Mouse (Mus musculus): ENCODE measurements around the gene Irs3. TPM values are rescaled to one million over a fixed set of nuclear protein-coding genes. Genes with fewer than 3 reads are reported as not detected.

The Irs3 gene
- polyA plus RNA-seq, 1 experiment from 2014 or later, result 0.15 TPM

DNA sequence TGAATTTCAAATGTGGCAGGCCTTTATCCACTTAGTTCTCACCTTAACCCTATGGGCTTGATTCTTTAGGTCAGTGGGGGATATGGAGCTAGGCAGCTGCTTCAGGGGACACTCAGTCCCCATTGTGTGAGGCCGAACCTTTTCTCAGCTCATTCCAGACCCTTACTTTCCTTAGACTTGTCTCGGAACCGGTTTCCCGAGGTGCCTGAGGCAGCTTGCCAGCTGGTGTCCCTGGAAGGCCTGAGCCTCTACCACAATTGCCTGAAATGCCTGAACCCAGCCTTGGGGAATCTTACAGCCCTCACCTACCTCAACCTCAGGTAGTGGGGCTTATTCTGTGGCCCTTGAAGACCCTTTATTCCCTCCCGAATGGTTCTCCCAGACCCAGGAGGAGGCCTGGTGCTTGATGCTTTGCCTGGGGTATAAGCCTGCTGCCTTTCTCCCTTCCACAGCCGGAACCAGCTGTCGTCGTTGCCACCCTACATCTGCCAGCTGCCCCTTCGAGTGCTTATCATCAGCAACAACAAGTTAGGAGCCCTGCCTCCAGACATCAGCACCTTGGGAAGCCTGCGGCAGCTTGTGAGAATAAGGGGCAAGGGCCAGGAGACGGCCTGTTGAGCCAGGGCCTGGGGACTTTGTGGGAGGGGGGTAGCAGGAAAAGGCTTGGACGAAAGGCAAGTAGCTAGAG, 12.0 kb downstream of the Irs3 start:
- H3K9ac ChIP-seq (ENCODE audit: low read depth, low read length), result 0 out of 2 replicates have a peak overlapping the region, but pooled peaks have one; percentile 8
- no peak for ATAC-seq
- 78% methylated on average over 12 of the region's 12 CpGs for WGBS

DNA sequence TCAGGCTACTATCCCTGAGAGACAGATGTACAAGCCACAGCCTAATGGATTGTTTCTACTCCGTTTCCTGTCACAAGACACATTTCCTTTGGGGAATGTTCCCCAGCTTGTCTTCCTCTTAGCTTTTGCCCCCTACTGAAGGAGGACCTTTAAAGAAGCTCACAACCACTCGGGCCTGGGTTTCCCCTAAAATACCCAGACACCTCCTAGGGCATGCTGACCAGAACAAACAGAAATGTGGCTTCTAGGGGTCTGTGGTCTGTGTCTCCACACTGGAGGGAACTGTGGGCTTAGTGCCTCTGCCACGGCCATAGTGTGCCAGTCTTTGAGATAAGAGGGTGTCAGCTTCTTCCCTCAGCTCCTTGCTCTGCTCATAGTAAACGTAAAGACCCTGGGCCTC, 13.9 kb downstream of the Irs3 start:
- peaks cover 23% of the 10 kb centered on the region for H3K4me1 ChIP-seq (ENCODE audit: control insufficient read depth, insufficient read depth, low read length)

More for the DNA sequence above, 12.0 kb downstream of the Irs3 start:
- Histone ChIP-seq H3K4me3 (ENCODE audit: low read depth, low read length) (no peak overlapping the region), H3K9me3 (replicated peaks; ENCODE audit: control insufficient read depth, low read length, poor library complexity, severe bottlenecking) (no peaks in the 10 kb centered on the region), H3K27ac (ENCODE audit: low read length) (no peak overlapping the region), H3K4me2 (ENCODE audit: low read length) (no peak overlapping the region), H3K27me3 (ENCODE audit: control insufficient read depth, insufficient read depth, low read depth, low read length) (no peaks in the 10 kb centered on the region), H3K36me3 (ENCODE audit: control insufficient read depth, insufficient read depth, low read length) (peaks cover 25% of the 10 kb centered on the region), H3K4me1 (ENCODE audit: control insufficient read depth, insufficient read depth, low read length) (peaks cover 19% of the 10 kb centered on the region)

DNA sequence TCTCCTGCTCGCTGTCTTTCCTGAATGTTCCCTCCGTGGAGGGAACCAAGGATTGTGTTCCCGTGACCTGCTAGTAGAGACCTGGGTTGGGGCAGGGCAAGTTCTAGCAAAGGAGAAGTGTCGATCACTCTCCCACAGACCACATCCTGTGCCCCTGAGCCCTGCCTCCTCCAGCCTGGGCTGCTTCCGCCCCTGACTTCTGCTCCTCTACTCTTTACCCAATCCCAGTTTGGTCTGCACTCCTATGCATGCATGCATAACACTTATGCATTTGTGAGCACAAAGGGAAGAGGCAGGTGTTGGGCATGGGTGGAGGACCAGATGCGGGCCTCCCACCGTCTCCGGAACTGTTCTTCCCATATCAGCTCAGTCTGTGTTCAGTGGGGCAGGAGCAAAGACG, 14.3 kb downstream of the Irs3 start:
- H3K4me2 ChIP-seq (ENCODE audit: low read length), result peak overlapping the region; percentile 96
- 78% methylated on average over 9 of the region's 9 CpGs for WGBS
- ATAC-seq, result no peak
- H3K4me3 ChIP-seq (ENCODE audit: low read depth, low read length), result no peak overlapping the region
- H3K9me3 ChIP-seq (replicated peaks; ENCODE audit: control insufficient read depth, low read length, poor library complexity, severe bottlenecking), result no peaks in the 10 kb centered on the region
- peak overlapping the region; percentile 47 for H3K27ac ChIP-seq (ENCODE audit: low read length)
- H3K4me1 ChIP-seq (ENCODE audit: control insufficient read depth, insufficient read depth, low read length), result peaks cover 23% of the 10 kb centered on the region
- H3K36me3 ChIP-seq (ENCODE audit: control insufficient read depth, insufficient read depth, low read length), result peaks cover 5% of the 10 kb centered on the region; the same call in 1 of the 2 replicates
- H3K9ac ChIP-seq (ENCODE audit: low read depth, low read length), result peak overlapping the region; percentile 45
- no peaks in the 10 kb centered on the region for H3K27me3 ChIP-seq (ENCODE audit: control insufficient read depth, insufficient read depth, low read depth, low read length)

More for the DNA sequence above, 13.9 kb downstream of the Irs3 start:
- no peak for ATAC-seq
- no peaks in the 10 kb centered on the region for H3K27me3 ChIP-seq (ENCODE audit: control insufficient read depth, insufficient read depth, low read depth, low read length)
- H3K4me2 ChIP-seq (ENCODE audit: low read length), result no peak overlapping the region
- WGBS, result 75% methylated on average over 4 of the region's 4 CpGs
- no peak overlapping the region for H3K27ac ChIP-seq (ENCODE audit: low read length)
- H3K36me3 ChIP-seq (ENCODE audit: control insufficient read depth, insufficient read depth, low read length), result peaks cover 7% of the 10 kb centered on the region; the same call in 1 of the 2 replicates
- H3K9ac ChIP-seq (ENCODE audit: low read depth, low read length), result peak overlapping the region; percentile 45; the same call in 1 of the 2 replicates
- H3K9me3 ChIP-seq (replicated peaks; ENCODE audit: control insufficient read depth, low read length, poor library complexity, severe bottlenecking), result no peaks in the 10 kb centered on the region
- no peak overlapping the region for H3K4me3 ChIP-seq (ENCODE audit: low read depth, low read length)

DNA sequence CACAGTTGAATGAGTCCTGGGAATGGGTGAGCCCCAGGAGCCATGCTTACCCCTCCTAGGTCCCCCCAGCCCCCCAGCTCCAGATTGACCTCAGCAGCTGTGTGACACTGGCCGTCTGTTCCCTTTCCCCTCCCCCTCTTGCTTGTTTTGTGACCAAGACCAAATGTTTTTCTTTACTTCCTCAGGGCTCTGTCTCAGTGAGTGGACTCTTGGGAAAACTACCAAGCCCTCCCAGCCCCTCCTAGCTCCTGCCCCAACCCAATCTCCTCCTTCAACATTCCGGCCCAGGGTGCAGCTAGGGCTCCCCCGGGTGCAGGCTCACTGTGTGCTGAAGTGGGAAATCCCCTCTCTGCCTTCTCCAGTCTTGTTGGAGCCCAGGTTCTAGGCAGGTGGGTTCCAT, 14.9 kb downstream of the Irs3 start:
- peaks cover 23% of the 10 kb centered on the region for H3K4me1 ChIP-seq (ENCODE audit: control insufficient read depth, insufficient read depth, low read length)
- 39% methylated on average over 3 of the region's 3 CpGs for WGBS
- H3K4me3 ChIP-seq (ENCODE audit: low read depth, low read length), result no peak overlapping the region
- H3K36me3 ChIP-seq (ENCODE audit: control insufficient read depth, insufficient read depth, low read length), result peaks cover 5% of the 10 kb centered on the region; the same call in 1 of the 2 replicates
- no peaks in the 10 kb centered on the region for H3K27me3 ChIP-seq (ENCODE audit: control insufficient read depth, insufficient read depth, low read depth, low read length)
- H3K9me3 ChIP-seq (replicated peaks; ENCODE audit: control insufficient read depth, low read length, poor library complexity, severe bottlenecking), result no peaks in the 10 kb centered on the region
- ATAC-seq, result no peak
- peak overlapping the region; percentile 45; the same call in 1 of the 2 replicates for H3K9ac ChIP-seq (ENCODE audit: low read depth, low read length)
- peak overlapping the region; percentile 47 for H3K27ac ChIP-seq (ENCODE audit: low read length)
- peak overlapping the region; percentile 96 for H3K4me2 ChIP-seq (ENCODE audit: low read length)

DNA sequence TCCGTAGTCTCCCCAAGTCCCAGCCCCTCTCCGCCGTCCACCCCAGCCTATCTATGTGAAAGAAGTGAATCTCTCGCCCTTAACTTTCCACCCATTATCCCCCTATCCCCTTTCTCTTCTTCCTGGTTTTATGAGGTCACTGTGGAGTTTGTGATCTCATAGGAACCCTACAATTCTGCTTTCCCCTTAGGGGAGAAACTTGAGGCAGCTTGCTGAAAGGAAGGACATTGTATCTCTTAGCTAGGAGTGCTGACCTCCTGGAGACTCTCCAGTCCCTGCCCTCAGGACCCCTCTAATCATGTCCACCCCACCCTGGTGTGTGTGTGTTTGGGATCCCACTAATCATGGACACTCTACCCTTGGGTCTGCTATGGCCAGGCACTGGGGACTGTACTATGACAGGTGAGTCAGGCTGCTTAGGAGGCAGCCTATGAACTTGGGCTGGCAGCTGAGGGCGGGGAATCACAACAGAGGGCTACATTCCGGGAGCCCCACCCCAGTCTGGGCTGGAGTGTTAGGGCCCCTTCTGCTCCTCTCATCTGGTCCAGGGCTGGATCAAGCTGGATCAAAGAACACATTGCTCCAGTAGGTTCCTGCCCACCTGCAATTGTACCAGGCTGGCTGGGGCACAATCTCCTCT, 15.5 kb downstream of the Irs3 start:
- peak overlapping the region; percentile 84 for H3K9ac ChIP-seq (ENCODE audit: low read depth, low read length)
- H3K4me1 ChIP-seq (ENCODE audit: control insufficient read depth, insufficient read depth, low read length), result peaks cover 23% of the 10 kb centered on the region
- H3K4me2 ChIP-seq (ENCODE audit: low read length), result peak overlapping the region; percentile 96
- peaks cover under 1% of the 10 kb centered on the region; the same call in 1 of the 2 replicates for H3K36me3 ChIP-seq (ENCODE audit: control insufficient read depth, insufficient read depth, low read length)
- no peak for ATAC-seq
- no peaks in the 10 kb centered on the region for H3K9me3 ChIP-seq (replicated peaks; ENCODE audit: control insufficient read depth, low read length, poor library complexity, severe bottlenecking)
- H3K27me3 ChIP-seq (ENCODE audit: control insufficient read depth, insufficient read depth, low read depth, low read length), result no peaks in the 10 kb centered on the region
- H3K4me3 ChIP-seq (ENCODE audit: low read depth, low read length), result peak overlapping the region; percentile 93
- 21% methylated on average over 6 of the region's 6 CpGs for WGBS
- H3K27ac ChIP-seq (ENCODE audit: low read length), result no peak overlapping the region; the same call in 1 of the 2 replicates

DNA sequence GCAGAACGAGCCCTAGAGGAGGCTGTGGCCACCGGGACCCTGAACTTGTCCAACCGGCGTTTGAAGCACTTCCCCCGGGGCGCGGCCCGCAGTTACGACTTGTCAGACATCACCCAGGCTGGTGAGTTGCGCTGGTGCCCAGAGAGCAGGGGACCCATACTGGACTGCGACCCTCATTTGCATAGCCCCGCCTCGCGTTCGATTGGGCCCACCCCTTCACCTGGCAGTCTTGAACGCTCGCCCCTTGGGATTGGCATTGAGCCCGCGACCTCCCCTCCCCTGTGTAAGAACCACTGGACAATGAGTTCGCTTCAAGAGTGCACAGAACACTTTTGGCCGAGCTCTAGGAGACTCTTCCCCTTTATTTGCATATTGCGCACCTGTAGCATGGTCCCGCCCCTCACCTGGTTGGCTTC, 16.2 kb downstream of the Irs3 start:
- ATAC-seq, result peak; percentile 43
- Histone ChIP-seq H3K4me2 (ENCODE audit: low read length) (peak overlapping the region; percentile 96), H3K4me1 (ENCODE audit: control insufficient read depth, insufficient read depth, low read length) (peaks cover 23% of the 10 kb centered on the region), H3K27ac (ENCODE audit: low read length) (peak overlapping the region; percentile 90), H3K9me3 (replicated peaks; ENCODE audit: control insufficient read depth, low read length, poor library complexity, severe bottlenecking) (no peaks in the 10 kb centered on the region), H3K9ac (ENCODE audit: low read depth, low read length) (peak overlapping the region; percentile 84), H3K27me3 (ENCODE audit: control insufficient read depth, insufficient read depth, low read depth, low read length) (no peaks in the 10 kb centered on the region), H3K36me3 (ENCODE audit: control insufficient read depth, insufficient read depth, low read length) (no peaks in the 10 kb centered on the region; the same call in 1 of the 2 replicates), H3K4me3 (ENCODE audit: low read depth, low read length) (peak overlapping the region; percentile 93)
- WGBS, result under 1% methylated on average over 23 of the region's 23 CpGs

DNA sequence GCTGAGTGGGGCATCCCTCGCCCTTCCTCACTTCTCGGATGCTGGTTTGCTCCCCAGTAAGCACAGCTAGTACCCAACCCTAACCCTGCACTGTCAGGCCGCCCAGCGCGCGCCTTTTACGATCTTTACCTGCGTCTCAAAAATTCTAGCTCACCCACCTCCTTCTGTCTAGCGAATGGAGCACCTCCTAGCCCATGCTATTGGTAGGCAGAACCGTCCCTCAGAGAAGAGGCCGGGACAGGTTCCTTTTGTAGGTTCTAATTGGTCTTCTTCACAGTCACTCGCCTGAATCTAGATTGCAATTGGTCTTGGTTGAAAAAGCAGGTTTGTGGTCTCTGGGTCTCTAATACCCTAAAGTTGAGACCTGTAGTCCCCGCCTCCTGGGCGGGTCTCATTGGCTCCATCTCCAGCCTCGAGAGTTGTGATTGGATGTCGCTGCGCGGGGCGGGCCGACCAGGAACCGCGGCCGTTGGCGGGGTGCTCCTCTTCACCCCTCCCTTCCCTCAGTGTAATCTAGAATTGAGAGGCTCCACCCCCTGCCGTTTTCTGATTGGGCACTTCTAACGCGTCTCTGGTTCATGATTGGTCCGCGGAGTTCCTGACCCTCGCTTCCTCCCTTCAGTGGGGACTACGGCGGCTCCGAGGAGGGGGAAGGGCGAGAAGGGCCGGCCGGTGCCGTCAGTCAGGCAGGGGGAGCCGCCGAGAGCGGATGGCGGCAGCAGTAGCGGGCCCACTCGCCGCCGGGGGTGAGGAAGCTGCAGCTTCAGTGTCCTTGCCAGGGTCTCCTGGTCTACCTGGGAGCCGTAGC, 16.8 kb downstream of the Irs3 start, which contains the start of the genes Fbxo24, Lrch4 and Gm20605:
Fbxo24 (minus strand) TSS at position 505 of the 808 bp plus-strand sequence.
Lrch4 (plus strand) TSS at position 624 of the 808 bp plus-strand sequence.
Gm20605 (plus strand) TSS at position 678 of the 808 bp plus-strand sequence.
- peak within 1 kb of the TSS; percentile 96 for H3K4me2 ChIP-seq (ENCODE audit: low read length)
- H3K36me3 ChIP-seq (ENCODE audit: control insufficient read depth, insufficient read depth, low read length), result no peaks in the 10 kb centered on the region
- H3K27me3 ChIP-seq (ENCODE audit: control insufficient read depth, insufficient read depth, low read depth, low read length), result no peaks in the 10 kb centered on the region
- no peaks in the 10 kb centered on the region for H3K9me3 ChIP-seq (replicated peaks; ENCODE audit: control insufficient read depth, low read length, poor library complexity, severe bottlenecking)
- H3K27ac ChIP-seq (ENCODE audit: low read length), result peak within 1 kb of the TSS; percentile 90
- peak; percentile 99 for ATAC-seq
- H3K4me1 ChIP-seq (ENCODE audit: control insufficient read depth, insufficient read depth, low read length), result peaks cover 23% of the 10 kb centered on the region
- H3K9ac ChIP-seq (ENCODE audit: low read depth, low read length), result peak within 1 kb of the TSS; percentile 84
- peak within 1 kb of the TSS; percentile 93 for H3K4me3 ChIP-seq (ENCODE audit: low read depth, low read length)
- WGBS, result under 1% methylated on average over 46 of the region's 46 CpGs

DNA sequence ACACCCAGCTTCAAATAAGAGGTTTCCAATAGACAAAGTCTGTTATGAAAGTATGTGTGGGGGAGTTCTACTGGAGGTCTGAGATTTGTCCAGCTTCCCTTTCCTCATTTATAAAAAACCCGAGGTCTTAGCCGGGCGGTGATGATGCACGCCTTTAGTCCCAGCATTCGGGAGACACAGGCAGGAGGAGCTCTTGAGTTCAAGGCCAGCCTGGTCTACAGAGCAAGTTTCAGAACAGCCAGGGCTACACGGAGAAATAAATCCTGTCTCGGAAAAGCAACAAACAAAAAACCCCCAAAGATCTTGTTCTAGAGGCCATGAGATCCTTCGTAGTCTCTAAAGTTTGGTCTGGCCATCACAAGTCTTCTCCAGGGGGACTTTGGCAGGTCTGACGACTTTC, 17.5 kb downstream of the Irs3 start:
- Histone ChIP-seq H3K9ac (ENCODE audit: low read depth, low read length) (peak overlapping the region; percentile 76), H3K9me3 (replicated peaks; ENCODE audit: control insufficient read depth, low read length, poor library complexity, severe bottlenecking) (no peaks in the 10 kb centered on the region), H3K4me2 (ENCODE audit: low read length) (peak overlapping the region; percentile 89), H3K27ac (ENCODE audit: low read length) (peak overlapping the region; percentile 88), H3K36me3 (ENCODE audit: control insufficient read depth, insufficient read depth, low read length) (no peaks in the 10 kb centered on the region), H3K27me3 (ENCODE audit: control insufficient read depth, insufficient read depth, low read depth, low read length) (no peaks in the 10 kb centered on the region), H3K4me3 (ENCODE audit: low read depth, low read length) (peak overlapping the region; percentile 55), H3K4me1 (ENCODE audit: control insufficient read depth, insufficient read depth, low read length) (peaks cover 23% of the 10 kb centered on the region)
- ATAC-seq, result no peak
- 2% methylated on average over 9 of the region's 9 CpGs for WGBS

All from midbrain, embryonic 16.5 days (tissue).